10 mouse cellular contexts compared by ENCODE assay signal in the genomic region with DNA sequence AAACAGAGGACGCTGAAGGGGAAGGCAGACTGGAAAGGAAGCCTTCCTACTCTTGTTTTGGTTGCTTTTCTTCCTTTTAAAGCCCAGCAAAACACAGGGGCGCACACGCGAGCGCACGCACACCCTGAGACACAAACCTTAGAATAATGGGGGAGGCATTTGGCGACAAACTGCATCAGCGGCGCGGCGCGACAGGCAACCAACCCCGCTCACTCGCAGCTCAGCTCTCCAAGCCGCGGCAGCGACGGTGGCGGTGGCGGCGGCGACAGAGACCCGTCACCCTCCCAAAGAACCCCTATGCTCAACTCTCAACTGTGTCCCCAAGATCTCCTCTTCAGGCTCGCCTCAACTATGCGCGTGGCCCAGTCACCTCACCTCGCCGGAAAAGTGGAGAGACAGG. TPM values are rescaled to one million over a fixed set of nuclear protein-coding genes. Genes with fewer than 3 reads are reported as not detected.
DNase-seq lines count a peak whose midpoint lies in the region; ATAC-seq and TF ChIP-seq lines count a peak whose summit lies in the region.
"Had no signal": no experiment of that assay in that cellular context is flagged by ENCODE, and none has a peak within 500 bp of the region (broad histone marks: within the 10 kb centered on the region; RNA-seq: fewer than 3 reads in every experiment).

No protein-coding gene starts in this region.

- peak overlapping the region; percentile 98 for H3K4me2 ChIP-seq in embryonic facial prominence, embryonic 15.5 days (replicated peaks)
- peak overlapping the region; percentile 96 for H3K4me2 ChIP-seq in hindbrain, postnatal 0 days (ENCODE audit: low read depth, low read length)
- peak overlapping the region; percentile 86 for H3K4me2 ChIP-seq in neural tube, embryonic 13.5 days

- H3K27ac ChIP-seq in kidney, adult 2 months (ENCODE audit: insufficient read depth, low read depth, low read length) = no peak overlapping the region
- H3K27ac ChIP-seq in embryonic facial prominence, embryonic 15.5 days (replicated peaks) = no peak overlapping the region
- peak overlapping the region; percentile 81; the same call in 1 of the 2 replicates for H3K27ac ChIP-seq in hindbrain, postnatal 0 days
- H3K27ac ChIP-seq in neural tube, embryonic 13.5 days (replicated peaks) = peak overlapping the region; percentile 95

- no peaks in the 10 kb centered on the region for H3K4me1 ChIP-seq in kidney, adult 2 months (ENCODE audit: control insufficient read depth, insufficient read depth, low read length)
- H3K4me1 ChIP-seq in embryonic facial prominence, embryonic 15.5 days = peaks cover 46% of the 10 kb centered on the region
- H3K4me1 ChIP-seq in hindbrain, postnatal 0 days (ENCODE audit: insufficient read depth, low read length) = peaks cover 5% of the 10 kb centered on the region; the same call in 1 of the 2 replicates
- H3K4me1 ChIP-seq in neural tube, embryonic 13.5 days (replicated peaks) = peaks cover 64% of the 10 kb centered on the region

- no peak overlapping the region for H3K9ac ChIP-seq in embryonic facial prominence, embryonic 15.5 days
- peak overlapping the region; percentile 73 for H3K9ac ChIP-seq in hindbrain, postnatal 0 days (replicated peaks; ENCODE audit: low read length)
- H3K9ac ChIP-seq in neural tube, embryonic 13.5 days = peak overlapping the region; percentile 82

- DNase-seq in kidney, adult 2 months = no peak
- no peak for DNase-seq in kidney, adult 11 months
- DNase-seq in adrenal gland, postnatal 10 days = peak; percentile 31
- peak; percentile 28 for DNase-seq in hindbrain, postnatal 0 days (ENCODE audit: low spot score)

- H3K27me3 ChIP-seq in kidney, adult 2 months (replicated peaks; ENCODE audit: control insufficient read depth, insufficient read depth, low read length) = peaks cover 18% of the 10 kb centered on the region
- peaks cover 84% of the 10 kb centered on the region for H3K27me3 ChIP-seq in embryonic facial prominence, embryonic 15.5 days
- no peaks in the 10 kb centered on the region for H3K27me3 ChIP-seq in hindbrain, postnatal 0 days (ENCODE audit: insufficient read depth, low read length)
- H3K27me3 ChIP-seq in neural tube, embryonic 13.5 days = no peaks in the 10 kb centered on the region

- no peaks in the 10 kb centered on the region for H3K9me3 ChIP-seq in embryonic facial prominence, embryonic 15.5 days (replicated peaks)
- H3K9me3 ChIP-seq in hindbrain, postnatal 0 days (ENCODE audit: low read length) = no peaks in the 10 kb centered on the region
- H3K9me3 ChIP-seq in neural tube, embryonic 13.5 days = no peaks in the 10 kb centered on the region

- H3K4me3 ChIP-seq in kidney, adult 2 months (ENCODE audit: insufficient read depth, low read depth, low read length) = peak overlapping the region; percentile 12
- H3K4me3 ChIP-seq in embryonic facial prominence, embryonic 15.5 days (replicated peaks) = peak overlapping the region; percentile 55
- peak overlapping the region; percentile 67 for H3K4me3 ChIP-seq in hindbrain, postnatal 0 days (ENCODE audit: low read length)
- H3K4me3 ChIP-seq in neural tube, embryonic 13.5 days = peak overlapping the region; percentile 60

- TF ChIP-seq POLR2A in kidney, adult 2 months (IDR thresholded peaks at IDR 0.05; ENCODE audit: low read depth, low read length) = no peak

- no peaks in the 10 kb centered on the region for H3K36me3 ChIP-seq in kidney, adult 2 months (ENCODE audit: control insufficient read depth, insufficient read depth, low read length)
- no peaks in the 10 kb centered on the region for H3K36me3 ChIP-seq in embryonic facial prominence, embryonic 15.5 days
- H3K36me3 ChIP-seq in hindbrain, postnatal 0 days (ENCODE audit: insufficient read depth, low read length) = no peaks in the 10 kb centered on the region
- no peaks in the 10 kb centered on the region for H3K36me3 ChIP-seq in neural tube, embryonic 13.5 days

- WGBS in kidney, adult 2 months = 2% methylated on average over 28 of the region's 28 CpGs
- WGBS in embryonic facial prominence, embryonic 15.5 days = 1% methylated on average over 28 of the region's 28 CpGs
- WGBS in hindbrain, postnatal 0 days = 1% methylated on average over 28 of the region's 28 CpGs
- WGBS in neural tube, embryonic 13.5 days = under 1% methylated on average over 28 of the region's 28 CpGs

- no peak for ATAC-seq in embryonic facial prominence, embryonic 15.5 days (ENCODE audit: insufficient number of reproducible peaks, low FRiP score, low TSS enrichment, low read depth)
- no peak for ATAC-seq in hindbrain, postnatal 0 days
- ATAC-seq in neural tube, embryonic 13.5 days (ENCODE audit: low read depth) = no peak
- ATAC-seq in activated CD4-positive, CD25-positive, alpha-beta regulatory T cell, adult 4 months = no peak
- ATAC-seq in erythroblast, adult 5-6 weeks (replicated peaks; ENCODE audit: low FRiP score, poor library complexity, severe bottlenecking) = no peak

- no peak for TF ChIP-seq CTCF in kidney, adult 2 months (conservative IDR thresholded peaks at IDR 0.05; ENCODE audit: insufficient read depth, insufficient read length, low read depth, low read length)
- TF ChIP-seq CTCF in hindbrain, postnatal 0 days (IDR thresholded peaks at IDR 0.05; ENCODE audit: low read depth) = no peak

RNA-seq across cellular contexts. Expression of a gene that starts 4.4 kb away (rescaled TPM):
- 0.11 and 0.26 TPM in 2 replicates for polyA plus RNA-seq in kidney, adult 2 months (2012; rRNA removed)
- total RNA-seq in adrenal gland, postnatal 10 days (2021) = 1 to 10 TPM; 3.3 to 6.4 TPM
- 6.6 and 8.2 TPM in 2 replicates for polyA plus RNA-seq in embryonic facial prominence, embryonic 15.5 days (2015; fragmentation: Nextera tagmentation; extraction: Ambion mirVana)
- total RNA-seq in hindbrain, postnatal 0 days (2014; rRNA removed) = 65.6 and 74.1 TPM in 2 replicates
- 31.8 and 32.6 TPM in 2 replicates for polyA plus RNA-seq in hindbrain, postnatal 0 days (2015; fragmentation: Nextera tagmentation; extraction: Ambion mirVana)
- polyA plus RNA-seq in neural tube, embryonic 13.5 days (2015; fragmentation: Nextera tagmentation; extraction: Ambion mirVana) = 51.7 and 52.5 TPM in 2 replicates
- under 1 TPM in 1 of 2 experiments, not detected in 1; 0.40 TPM for polyA plus RNA-seq in activated CD4-positive, CD25-positive, alpha-beta regulatory T cell, adult 4 months (2017; shearing (Covaris generic))
- total RNA-seq in erythroblast, adult 5-6 weeks (2015; ENCODE audit: low replicate concordance) = not detected in 2 replicates
- not detected in 2 replicates for total RNA-seq in erythroblast, adult 5-6 weeks (2017; ENCODE audit: low replicate concordance)
- total RNA-seq: MEL; neutrophil, adult 5-6 weeks had no signal

Comparison
In these comparisons a context has a peak if more than half of its experiments do, and no peak if none do; other contexts are left out.
1. DNase-seq: peak in adrenal gland, postnatal 10 days (single experiment) and hindbrain, postnatal 0 days (single experiment); none in kidney, adult 2 months (single experiment) and kidney, adult 11 months (single experiment).
2. H3K27ac ChIP-seq: peak in hindbrain, postnatal 0 days (single experiment) and neural tube, embryonic 13.5 days (single experiment); none in kidney, adult 2 months (single experiment) and embryonic facial prominence, embryonic 15.5 days (single experiment).
3. H3K4me3 ChIP-seq: peak in every context shown above with its lines; median percentile 67 in hindbrain, postnatal 0 days; 60 in neural tube, embryonic 13.5 days; 55 in embryonic facial prominence, embryonic 15.5 days; 12 in kidney, adult 2 months.
4. Peak in every context shown above with its lines, with median percentiles within 50 percentile points of each other: H3K4me2 ChIP-seq.